Mouse (Mus musculus) stomach, postnatal 0 days (tissue): ENCODE data around the gene Asb7. TPM values are rescaled to one million over a fixed set of nuclear protein-coding genes. Genes with fewer than 3 reads are reported as not detected.

Experiments
- ATAC-seq: fragments of 200-750 bp; cut with Nextera tagmentation; 2 replicates; pipeline ENCODE4 v1.8.0; 2017; ENCODE audit not compliant: low FRiP score, low TSS enrichment
- DNase-seq: peaks from one replicate; pipeline ENCODE4 v3.0.0-alpha.2; 2016; ENCODE audit warnings: low spot score
- H3K27ac ChIP-seq: fragments of 300-500 bp; sonication (generic); replicated peaks from 2 replicates; pipeline ENCODE4 v1.5.1; 2014; ENCODE audit warnings: mild to moderate bottlenecking, control low read depth
- H3K27me3 ChIP-seq: fragments of 300-500 bp; sonication (generic); 2 replicates; pipeline ENCODE4 v1.6.1; 2014; ENCODE audit warnings: low read length; ENCODE audit not compliant: control insufficient read depth, insufficient read depth
- H3K36me3 ChIP-seq: fragments of 300-500 bp; sonication (generic); 2 replicates; pipeline ENCODE4 v1.6.1; 2014; ENCODE audit warnings: low read length, mixed read lengths; ENCODE audit not compliant: control insufficient read depth, insufficient read depth
- H3K4me1 ChIP-seq: fragments of 300-500 bp; sonication (generic); replicated peaks from 2 replicates; pipeline ENCODE4 v1.6.1; 2014; ENCODE audit warnings: antibody characterized with exemption; ENCODE audit not compliant: control insufficient read depth, insufficient read depth
- H3K4me2 ChIP-seq: fragments of 300-500 bp; sonication (generic); replicated peaks from 2 replicates; pipeline ENCODE4 v1.6.1; 2014; ENCODE audit warnings: low read depth, mild to moderate bottlenecking, control low read depth, moderate library complexity
- H3K4me3 ChIP-seq: fragments of 300-500 bp; sonication (generic); 2 replicates; pipeline ENCODE4 v1.5.1; 2014; ENCODE audit warnings: low read depth, low read length, control low read depth
- H3K9ac ChIP-seq: fragments of 300-500 bp; sonication (generic); 2 replicates; pipeline ENCODE4 v1.6.1; 2014; ENCODE audit warnings: mild to moderate bottlenecking, low read length, control low read depth, mixed read lengths
- H3K9me3 ChIP-seq: fragments of 300-500 bp; sonication (generic); 2 replicates; pipeline ENCODE4 v1.6.1; 2016; ENCODE audit warnings: low read length; ENCODE audit not compliant: control insufficient read depth
- CTCF ChIP-seq: IDR thresholded peaks from 2 replicates; pipeline ENCODE4 v1.5.1; 2016; ENCODE audit warnings: antibody characterized with exemption, low read depth, mild to moderate bottlenecking, moderate library complexity
- EP300 ChIP-seq: optimal IDR thresholded peaks from 2 replicates; pipeline ENCODE3; 2016; ENCODE audit warnings: antibody characterized with exemption
- WGBS: fragments of 180-500 bp; shearing (Covaris S2); extraction: QIAGEN DNeasy Blood & Tissue Kit; methylation state at CpG from one replicate; pipeline ENCODE4 v1.1.7; 2014; 5-methylcytosine and 5-hydroxymethylcytosine counted together
- polyA plus RNA-seq: library from polyadenylated mRNA; unstranded; fragments of >200 nt; fragmentation: Nextera tagmentation; extraction: Ambion mirVana; gene quantifications from 2 replicates; pipeline ENCODE4 v1.2.1, GENCODE M21; 2015

Asb7 gene
- polyA plus RNA-seq, 1 experiment from 2014 or later: 5.9 TPM

- H3K27me3 ChIP-seq: no peaks in the 10 kb centered on the region
- no peak overlapping the region for H3K4me2 ChIP-seq
- no peak overlapping the region for H3K4me3 ChIP-seq
- DNase-seq (no peak), ATAC-seq (no peak)
- H3K36me3 ChIP-seq: no peaks in the 10 kb centered on the region
- TF ChIP-seq CTCF: no peak
- TF ChIP-seq EP300: no peak
- H3K9me3 ChIP-seq: no peaks in the 10 kb centered on the region
- no peak overlapping the region for H3K27ac ChIP-seq
- WGBS: 84% methylated on average over 2 of the region's 2 CpGs
- no peak overlapping the region for H3K9ac ChIP-seq
- H3K4me1 ChIP-seq: no peaks in the 10 kb centered on the region
These were observed 39.8 kb upstream of the Asb7 start for GRCm38 (mm10) chr7:66729232-66729631.

- no peak overlapping the region for H3K4me3 ChIP-seq
- peak; percentile 34 for TF ChIP-seq CTCF
- TF ChIP-seq EP300: no peak
These were observed 38.7 kb upstream of the Asb7 start for GRCm38 (mm10) chr7:66728072-66728471.

GRCm38 (mm10) chr7:66724954-66725353, 35.6 kb upstream of the Asb7 start:
- no peak for TF ChIP-seq CTCF
- DNase-seq (no peak), ATAC-seq (no peak)
- no peak overlapping the region for H3K9ac ChIP-seq
- H3K9me3 ChIP-seq: no peaks in the 10 kb centered on the region
- no peaks in the 10 kb centered on the region for H3K4me1 ChIP-seq
- 0 out of 2 replicates have a peak, but pooled peaks cover 2% of the 10 kb centered on the region for H3K36me3 ChIP-seq
- WGBS: 76% methylated on average over 6 of the region's 6 CpGs
- H3K4me2 ChIP-seq: no peak overlapping the region
- no peak overlapping the region for H3K27ac ChIP-seq
- H3K4me3 ChIP-seq: no peak overlapping the region
- H3K27me3 ChIP-seq: no peaks in the 10 kb centered on the region

More at GRCm38 (mm10) chr7:66728072-66728471, 38.7 kb upstream of the Asb7 start:
- Histone ChIP-seq H3K9ac (no peak overlapping the region), H3K27me3 (no peaks in the 10 kb centered on the region), H3K9me3 (no peaks in the 10 kb centered on the region), H3K27ac (no peak overlapping the region), H3K4me1 (no peaks in the 10 kb centered on the region), H3K36me3 (0 out of 2 replicates have a peak, but pooled peaks cover 2% of the 10 kb centered on the region), H3K4me2 (no peak overlapping the region)
- ATAC-seq (no peak), DNase-seq (no peak)
- WGBS: 96% methylated on average over 6 of the region's 6 CpGs

- H3K9me3 ChIP-seq: no peaks in the 10 kb centered on the region
- DNase-seq (no peak), ATAC-seq (no peak)
- no peak overlapping the region for H3K27ac ChIP-seq
- no peak for TF ChIP-seq CTCF
- no peak for TF ChIP-seq EP300
- no peaks in the 10 kb centered on the region for H3K4me1 ChIP-seq
- 0 out of 2 replicates have a peak, but pooled peaks cover 2% of the 10 kb centered on the region for H3K36me3 ChIP-seq
- no peak overlapping the region for H3K4me3 ChIP-seq
- no peak overlapping the region for H3K9ac ChIP-seq
- no peak overlapping the region for H3K4me2 ChIP-seq
- WGBS: 84% methylated on average over 4 of the region's 4 CpGs
- no peaks in the 10 kb centered on the region for H3K27me3 ChIP-seq
These were observed 35.1 kb upstream of the Asb7 start for GRCm38 (mm10) chr7:66724514-66724913.

- no peak for ATAC-seq
- no peaks in the 10 kb centered on the region for H3K9me3 ChIP-seq
- H3K27me3 ChIP-seq: no peaks in the 10 kb centered on the region
- DNase-seq: no peak
- no peak overlapping the region for H3K9ac ChIP-seq
- peak; percentile 75 for TF ChIP-seq CTCF
- no peak for TF ChIP-seq EP300
- no peaks in the 10 kb centered on the region for H3K4me1 ChIP-seq
- H3K4me2 ChIP-seq: no peak overlapping the region
- WGBS: 28% methylated on average over 2 of the region's 2 CpGs
- no peak overlapping the region for H3K4me3 ChIP-seq
- H3K27ac ChIP-seq: no peak overlapping the region
- H3K36me3 ChIP-seq: peaks cover 20% of the 10 kb centered on the region; the same call in 1 of the 2 replicates
These were observed 21.8 kb upstream of the Asb7 start for GRCm38 (mm10) chr7:66711166-66711565.

GRCm38 (mm10) chr7:66704631-66705030, 15.2 kb upstream of the Asb7 start:
- Histone ChIP-seq H3K27ac (no peak overlapping the region), H3K9ac (no peak overlapping the region), H3K4me2 (no peak overlapping the region), H3K36me3 (0 out of 2 replicates have a peak, but pooled peaks cover 10% of the 10 kb centered on the region), H3K27me3 (no peaks in the 10 kb centered on the region), H3K4me3 (no peak overlapping the region), H3K4me1 (no peaks in the 10 kb centered on the region), H3K9me3 (no peaks in the 10 kb centered on the region)
- TF ChIP-seq CTCF: no peak
- no peak for TF ChIP-seq EP300
- 74% methylated on average over 3 of the region's 3 CpGs for WGBS
- no peak for ATAC-seq
- no peak for DNase-seq
